Mouse (Mus musculus) embryonic facial prominence, embryonic 15.5 days (tissue): ENCODE data around the gene Mab21l3. TPM values are rescaled to one million over a fixed set of nuclear protein-coding genes. Genes with fewer than 3 reads are reported as not detected.

Experiments used
- ATAC-seq: fragments of 200-750 bp; cut with Nextera tagmentation; 2 replicates; pipeline ENCODE4 v1.8.0; 2017; ENCODE audit warnings: low read depth, moderate TSS enrichment; ENCODE audit not compliant: insufficient number of reproducible peaks, low FRiP score, low TSS enrichment
- H3K27ac ChIP-seq: fragments of 300-500 bp; sonication (generic); replicated peaks from 2 replicates; pipeline ENCODE4 v1.5.1; 2015; ENCODE audit warnings: mild to moderate bottlenecking, inconsistent platforms
- H3K27me3 ChIP-seq: fragments of 300-500 bp; sonication (generic); 2 replicates; pipeline ENCODE4 v1.6.1; 2015; ENCODE audit warnings: inconsistent platforms
- H3K36me3 ChIP-seq: fragments of 300-500 bp; sonication (generic); 2 replicates; pipeline ENCODE4 v1.6.1; 2015; ENCODE audit warnings: mild to moderate bottlenecking, inconsistent platforms
- H3K4me1 ChIP-seq: fragments of 300-500 bp; sonication (generic); 2 replicates; pipeline ENCODE4 v1.6.1; 2015; ENCODE audit warnings: inconsistent platforms
- H3K4me2 ChIP-seq: fragments of 300-500 bp; sonication (generic); replicated peaks from 2 replicates; pipeline ENCODE4 v1.6.1; 2015; ENCODE audit warnings: mild to moderate bottlenecking, inconsistent platforms
- H3K4me3 ChIP-seq: fragments of 300-500 bp; sonication (generic); replicated peaks from 2 replicates; pipeline ENCODE4 v1.5.1; 2015; ENCODE audit warnings: mild to moderate bottlenecking, inconsistent platforms
- H3K9ac ChIP-seq: fragments of 300-500 bp; sonication (generic); 2 replicates; pipeline ENCODE4 v1.6.1; 2015; ENCODE audit warnings: inconsistent platforms
- H3K9me3 ChIP-seq: fragments of 300-500 bp; sonication (generic); replicated peaks from 2 replicates; pipeline ENCODE4 v1.6.1; 2016; ENCODE audit warnings: inconsistent platforms
- WGBS: fragments of 180-500 bp; shearing (Covaris S2); methylation state at CpG from one replicate; pipeline ENCODE4 v1.1.7; 2015; 5-methylcytosine and 5-hydroxymethylcytosine counted together
- polyA plus RNA-seq: library from polyadenylated mRNA; unstranded; fragments of >200 nt; fragmentation: Nextera tagmentation; extraction: Ambion mirVana; gene quantifications from 2 replicates; pipeline ENCODE4 v1.2.1, GENCODE M21; 2015

Gene Mab21l3
- polyA plus RNA-seq, 1 experiment from 2014 or later, result 2.7 TPM

- no peak overlapping the region for H3K4me2 ChIP-seq
- no peak overlapping the region for H3K27ac ChIP-seq
- no peaks in the 10 kb centered on the region for H3K27me3 ChIP-seq
- H3K36me3 ChIP-seq, result 0 out of 2 replicates have a peak, but pooled peaks cover 13% of the 10 kb centered on the region
- no peak overlapping the region for H3K9ac ChIP-seq
- H3K9me3 ChIP-seq, result no peaks in the 10 kb centered on the region
- no peak overlapping the region for H3K4me3 ChIP-seq
- no peak for ATAC-seq
- no peaks in the 10 kb centered on the region for H3K4me1 ChIP-seq
- 62% methylated on average over 3 of the region's 3 CpGs for WGBS
Measured at GRCm38 (mm10) chr3:101816006-101816405, 32.8 kb downstream of the Mab21l3 start.

DNA sequence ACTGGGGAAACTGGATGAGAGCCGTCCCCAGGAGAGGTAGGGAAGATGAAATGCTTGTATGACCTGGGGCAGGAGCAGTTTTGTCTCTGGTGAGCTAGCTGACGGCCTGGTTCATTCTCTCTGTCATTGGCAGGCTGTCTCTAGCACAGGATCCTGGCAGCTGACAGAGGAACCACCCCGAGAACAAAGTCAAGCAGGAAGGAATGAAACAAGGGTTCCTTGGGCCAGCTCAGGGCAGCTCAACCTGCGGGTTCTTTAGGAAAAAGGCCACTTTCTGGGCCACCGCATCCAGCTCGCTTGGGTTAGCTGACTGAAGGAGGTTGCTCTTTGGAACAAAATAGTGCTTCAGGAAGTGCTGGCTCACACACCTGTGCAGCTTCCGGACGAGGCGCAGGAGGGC, 34.0 kb downstream of the Mab21l3 start:
- no peak for ATAC-seq
- no peak overlapping the region for H3K4me3 ChIP-seq
- WGBS, result 75% methylated on average over 9 of the region's 9 CpGs
- H3K27ac ChIP-seq, result no peak overlapping the region
- no peak overlapping the region for H3K9ac ChIP-seq
- H3K36me3 ChIP-seq, result 0 out of 2 replicates have a peak, but pooled peaks cover 13% of the 10 kb centered on the region
- H3K4me1 ChIP-seq, result no peaks in the 10 kb centered on the region
- no peak overlapping the region for H3K4me2 ChIP-seq
- no peaks in the 10 kb centered on the region for H3K27me3 ChIP-seq
- H3K9me3 ChIP-seq, result no peaks in the 10 kb centered on the region

GRCm38 (mm10) chr3:101812341-101812962, 36.3 kb downstream of the Mab21l3 start:
- Histone ChIP-seq H3K4me3 (no peak overlapping the region), H3K9ac (no peak overlapping the region), H3K27me3 (no peaks in the 10 kb centered on the region), H3K36me3 (0 out of 2 replicates have a peak, but pooled peaks cover 4% of the 10 kb centered on the region), H3K27ac (0 out of 2 replicates have a peak overlapping the region, but pooled peaks have one; percentile 17), H3K9me3 (no peaks in the 10 kb centered on the region), H3K4me2 (no peak overlapping the region), H3K4me1 (no peaks in the 10 kb centered on the region)
- peak; percentile 83 for ATAC-seq
- 62% methylated on average over 10 of the region's 10 CpGs for WGBS

GRCm38 (mm10) chr3:101811931-101812330, 36.8 kb downstream of the Mab21l3 start:
- Histone ChIP-seq H3K4me2 (no peak overlapping the region), H3K4me3 (no peak overlapping the region), H3K4me1 (peaks cover 3% of the 10 kb centered on the region; the same call in 1 of the 2 replicates), H3K9me3 (no peaks in the 10 kb centered on the region), H3K27ac (0 out of 2 replicates have a peak overlapping the region, but pooled peaks have one; percentile 17), H3K36me3 (0 out of 2 replicates have a peak, but pooled peaks cover 4% of the 10 kb centered on the region), H3K9ac (no peak overlapping the region), H3K27me3 (no peaks in the 10 kb centered on the region)
- WGBS, result 65% methylated on average over 4 of the region's 4 CpGs
- ATAC-seq, result no peak

- Histone ChIP-seq H3K27ac (no peak overlapping the region), H3K4me1 (peaks cover 14% of the 10 kb centered on the region), H3K9ac (no peak overlapping the region), H3K9me3 (no peaks in the 10 kb centered on the region), H3K4me3 (no peak overlapping the region), H3K27me3 (no peaks in the 10 kb centered on the region), H3K4me2 (no peak overlapping the region), H3K36me3 (no peaks in the 10 kb centered on the region)
- WGBS, result 82% methylated on average over 6 of the region's 6 CpGs
- ATAC-seq, result no peak
Measured at GRCm38 (mm10) chr3:101807646-101808045, 41.1 kb downstream of the Mab21l3 start.

- no peak overlapping the region for H3K27ac ChIP-seq
- H3K4me3 ChIP-seq, result no peak overlapping the region
- H3K4me1 ChIP-seq, result peaks cover 14% of the 10 kb centered on the region
- H3K27me3 ChIP-seq, result no peaks in the 10 kb centered on the region
- no peaks in the 10 kb centered on the region for H3K36me3 ChIP-seq
- no peaks in the 10 kb centered on the region for H3K9me3 ChIP-seq
- WGBS, result 60% methylated on average over 4 of the region's 4 CpGs
- no peak overlapping the region for H3K9ac ChIP-seq
- H3K4me2 ChIP-seq, result no peak overlapping the region
- ATAC-seq, result no peak
Measured at GRCm38 (mm10) chr3:101806941-101807340, 41.8 kb downstream of the Mab21l3 start.

- H3K9me3 ChIP-seq, result no peaks in the 10 kb centered on the region
- ATAC-seq, result peak; percentile 82
- no peak overlapping the region for H3K9ac ChIP-seq
- H3K4me1 ChIP-seq, result peaks cover 14% of the 10 kb centered on the region
- no peaks in the 10 kb centered on the region for H3K36me3 ChIP-seq
- 6% methylated on average over 16 of the region's 16 CpGs for WGBS
- no peaks in the 10 kb centered on the region for H3K27me3 ChIP-seq
- H3K4me3 ChIP-seq, result no peak overlapping the region
- H3K4me2 ChIP-seq, result peak overlapping the region; percentile 40
- H3K27ac ChIP-seq, result no peak overlapping the region
Measured at GRCm38 (mm10) chr3:101806149-101806548, 42.6 kb downstream of the Mab21l3 start.

GRCm38 (mm10) chr3:101805562-101806004, 43.2 kb downstream of the Mab21l3 start:
- no peak overlapping the region for H3K4me3 ChIP-seq
- H3K4me2 ChIP-seq, result no peak overlapping the region
- no peak overlapping the region for H3K27ac ChIP-seq
- H3K4me1 ChIP-seq, result peaks cover 14% of the 10 kb centered on the region
- H3K36me3 ChIP-seq, result no peaks in the 10 kb centered on the region
- no peaks in the 10 kb centered on the region for H3K27me3 ChIP-seq
- 30% methylated on average over 13 of the region's 13 CpGs for WGBS
- H3K9me3 ChIP-seq, result no peaks in the 10 kb centered on the region
- ATAC-seq, result no peak
- no peak overlapping the region for H3K9ac ChIP-seq

DNA sequence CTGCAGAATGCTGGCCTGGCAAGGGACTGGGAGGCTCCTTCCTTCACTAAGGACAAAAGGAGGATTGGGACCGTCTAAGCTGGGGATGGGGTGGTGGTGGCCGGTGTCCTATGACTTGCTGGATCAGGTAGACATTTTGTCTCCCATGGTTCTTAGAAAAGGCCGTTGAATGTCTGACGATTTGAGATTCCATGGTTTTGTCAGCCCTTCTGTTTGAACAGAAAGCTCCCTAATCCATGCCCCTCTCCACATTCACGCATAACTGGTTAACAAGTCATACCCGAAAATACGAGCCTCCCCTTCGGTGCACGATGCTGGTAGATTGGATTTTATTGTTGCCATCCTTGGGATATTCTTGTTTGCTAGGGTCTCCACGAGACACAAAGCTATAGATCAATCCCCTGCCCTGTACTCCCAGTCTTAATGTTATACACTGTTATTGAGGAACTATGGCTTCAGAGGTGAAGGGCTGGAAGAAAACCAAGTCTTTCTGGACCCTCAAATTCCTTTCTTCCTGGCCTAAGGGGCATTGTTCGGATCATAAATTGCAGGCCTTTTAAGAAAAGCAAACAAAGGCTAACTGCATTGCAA, 43.7 kb downstream of the Mab21l3 start:
- Histone ChIP-seq H3K9me3 (no peaks in the 10 kb centered on the region), H3K27ac (no peak overlapping the region), H3K4me1 (peaks cover 14% of the 10 kb centered on the region), H3K4me2 (no peak overlapping the region), H3K36me3 (no peaks in the 10 kb centered on the region), H3K9ac (no peak overlapping the region), H3K27me3 (no peaks in the 10 kb centered on the region), H3K4me3 (no peak overlapping the region)
- no peak for ATAC-seq
- WGBS, result 64% methylated on average over 11 of the region's 11 CpGs

- Histone ChIP-seq H3K27me3 (no peaks in the 10 kb centered on the region), H3K4me2 (no peak overlapping the region), H3K9ac (no peak overlapping the region), H3K4me3 (no peak overlapping the region), H3K9me3 (no peaks in the 10 kb centered on the region), H3K4me1 (peaks cover 14% of the 10 kb centered on the region), H3K36me3 (no peaks in the 10 kb centered on the region), H3K27ac (no peak overlapping the region)
- WGBS, result 75% methylated on average over 6 of the region's 6 CpGs
- ATAC-seq, result no peak
Measured at GRCm38 (mm10) chr3:101804331-101804730, 44.4 kb downstream of the Mab21l3 start.

DNA sequence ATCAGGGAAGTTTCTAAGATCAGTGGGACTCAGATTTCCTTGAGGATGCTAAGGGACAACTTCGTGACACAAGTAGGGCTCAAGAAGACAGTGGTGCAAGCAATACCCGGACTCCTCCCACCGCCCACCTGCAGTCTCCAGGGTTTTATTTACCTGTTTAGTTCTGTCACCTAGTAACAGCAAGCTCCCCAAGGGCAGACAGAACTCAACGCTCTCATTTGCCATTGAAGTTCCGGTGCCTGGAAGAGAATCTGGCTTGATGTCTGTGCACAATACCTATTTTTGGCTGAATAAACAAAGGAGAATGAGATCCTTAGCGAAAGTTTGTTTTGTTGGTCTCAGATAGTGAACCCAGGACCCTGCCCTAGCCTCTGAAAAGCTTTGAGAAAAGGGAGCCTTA, 45.0 kb downstream of the Mab21l3 start:
- ATAC-seq, result no peak
- no peaks in the 10 kb centered on the region for H3K27me3 ChIP-seq
- H3K4me1 ChIP-seq, result peaks cover 14% of the 10 kb centered on the region

More for the DNA sequence above, 45.0 kb downstream of the Mab21l3 start:
- Histone ChIP-seq H3K27ac (no peak overlapping the region), H3K4me2 (no peak overlapping the region), H3K9ac (no peak overlapping the region), H3K9me3 (no peaks in the 10 kb centered on the region), H3K4me3 (no peak overlapping the region), H3K36me3 (no peaks in the 10 kb centered on the region)
- 63% methylated on average over 6 of the region's 6 CpGs for WGBS
